Mouse (Mus musculus) spleen, adult 2 months (tissue): ENCODE data around the gene Lmf2. TPM values are rescaled to one million over a fixed set of nuclear protein-coding genes. Genes with fewer than 3 reads are reported as not detected.

Experiments
- DNase-seq, 2 experiments: peaks; one replicate each; pipeline versions ENCODE4 v3.0.0 to v3.0.0-alpha.2; 2012 to 2021; ENCODE audit warnings: low spot score in 2 of 2, low read depth in 1 of 2
- H3K27ac ChIP-seq: fragments of 200-500 bp; 2 replicates; pipeline ENCODE4 v1.5.1; 2012; ENCODE audit warnings: low read length, inconsistent platforms; ENCODE audit not compliant: insufficient read depth
- H3K27me3 ChIP-seq: fragments of 200-500 bp; 2 replicates; pipeline ENCODE4 v1.6.1; 2012; ENCODE audit warnings: mild to moderate bottlenecking, moderate library complexity, low read length, inconsistent platforms; ENCODE audit not compliant: control insufficient read depth, insufficient read depth
- H3K36me3 ChIP-seq: fragments of 200-500 bp; 2 replicates; pipeline ENCODE4 v1.6.1; 2012; ENCODE audit warnings: mild to moderate bottlenecking, low read length, inconsistent platforms; ENCODE audit not compliant: control insufficient read depth, insufficient read depth
- H3K4me1 ChIP-seq: fragments of 200-500 bp; 2 replicates; pipeline ENCODE4 v1.6.1; 2011; ENCODE audit warnings: inconsistent platforms; ENCODE audit not compliant: control insufficient read depth, insufficient read depth, insufficient read length
- H3K4me3 ChIP-seq: fragments of 200-500 bp; 2 replicates; pipeline ENCODE4 v1.5.1; 2011; ENCODE audit warnings: mild to moderate bottlenecking, inconsistent platforms; ENCODE audit not compliant: insufficient read depth, insufficient read length; ENCODE audit errors: extremely low read depth
- CTCF ChIP-seq: fragments of 200-500 bp; IDR thresholded peaks from 2 replicates; pipeline ENCODE4 v1.5.1; 2011; ENCODE audit warnings: mild to moderate bottlenecking, inconsistent platforms; ENCODE audit not compliant: insufficient read depth, insufficient read length, insufficient replicate concordance; ENCODE audit errors: extremely low read depth
- POLR2A ChIP-seq: fragments of 200-500 bp; IDR thresholded peaks from 2 replicates; pipeline ENCODE4 v1.6.1; 2011; ENCODE audit warnings: low read depth, low read length, inconsistent platforms
- WGBS: fragments of 180-500 bp; shearing (Covaris S2); methylation state at CpG from one replicate; pipeline ENCODE4 v1.1.7; 2018; 5-methylcytosine and 5-hydroxymethylcytosine counted together
- polyA plus RNA-seq: library from polyadenylated mRNA; depleted of rRNA; stranded (reverse); fragments of >200 nt; gene quantifications from 2 replicates; pipeline ENCODE4 v1.2.3, GENCODE M21; 2012

Gene Lmf2
- polyA plus RNA-seq, 1 experiment = 51.5 TPM

GRCm38 (mm10) chr15:89376957-89377356 is 21.5 kb upstream of the Lmf2 start, which contains the start of gene Tymp:
TSS of gene Tymp (minus strand) at chr15:89377039.
- Histone ChIP-seq H3K4me3 (no peak within 1 kb of the TSS), H3K27me3 (peaks cover 9% of the 10 kb centered on the region), H3K4me1 (peaks cover 11% of the 10 kb centered on the region), H3K36me3 (peaks cover 6% of the 10 kb centered on the region), H3K27ac (no peak within 1 kb of the TSS)
- TF ChIP-seq POLR2A = no peak
- no peak for TF ChIP-seq CTCF
- DNase-seq = no peak
- WGBS = 84% methylated on average over 16 of the region's 16 CpGs

GRCm38 (mm10) chr15:89376040-89376439 is 20.6 kb upstream of the Lmf2 start:
- Histone ChIP-seq H3K4me3 (no peak overlapping the region), H3K27me3 (peaks cover 9% of the 10 kb centered on the region), H3K4me1 (peaks cover 11% of the 10 kb centered on the region), H3K36me3 (peaks cover 14% of the 10 kb centered on the region), H3K27ac (no peak overlapping the region)
- 87% methylated on average over 7 of the region's 7 CpGs for whole genome bisulfite sequencing
- DNase-seq = no peak
- TF ChIP-seq CTCF (no peak), POLR2A (no peak)

GRCm38 (mm10) chr15:89374801-89375534 is 19.5 kb upstream of the Lmf2 start:
- Histone ChIP-seq H3K27ac (no peak overlapping the region), H3K4me1 (peaks cover 11% of the 10 kb centered on the region), H3K4me3 (no peak overlapping the region), H3K36me3 (peaks cover 24% of the 10 kb centered on the region), H3K27me3 (peaks cover 9% of the 10 kb centered on the region)
- WGBS = 94% methylated on average over 17 of the region's 17 CpGs
- no peak for DNase-seq
- TF ChIP-seq CTCF = no peak
- TF ChIP-seq POLR2A = no peak

- Histone ChIP-seq H3K27me3 (peaks cover 9% of the 10 kb centered on the region), H3K4me1 (peaks cover 11% of the 10 kb centered on the region), H3K27ac (no peak overlapping the region), H3K4me3 (peak overlapping the region; percentile 73; the same call in 1 of the 2 replicates), H3K36me3 (peaks cover 30% of the 10 kb centered on the region)
- TF ChIP-seq CTCF (no peak), POLR2A (no peak)
- DNase-seq = no peak
- WGBS = 72% methylated on average over 9 of the region's 9 CpGs
Observed at GRCm38 (mm10) chr15:89374340-89374739, 18.9 kb upstream of the Lmf2 start.

- under 1% methylated on average over 42 of the region's 42 CpGs for WGBS
- H3K4me1 ChIP-seq = peaks cover 9% of the 10 kb centered on the region; the same call in 1 of the 2 replicates
- peak; percentile 71 to 89 for DNase-seq
- peaks cover 33% of the 10 kb centered on the region for H3K36me3 ChIP-seq
- peak within 1 kb of the TSS; percentile 96 for H3K27ac ChIP-seq
- H3K27me3 ChIP-seq = peaks cover 6% of the 10 kb centered on the region
- TF ChIP-seq CTCF (peak; percentile 84), POLR2A (peak; percentile 60; the same call in 1 of the 2 replicates)
- peak within 1 kb of the TSS; percentile 73 for H3K4me3 ChIP-seq
Observed at GRCm38 (mm10) chr15:89373762-89374248, 18.3 kb upstream of the Lmf2 start, which contains the start of gene Sco2. TSS of gene Sco2 (minus strand) at chr15:89373846.

- H3K27me3 ChIP-seq = peaks cover under 1% of the 10 kb centered on the region; the same call in 1 of the 2 replicates
- peak; percentile 78 to 84 for DNase-seq
- H3K36me3 ChIP-seq = peaks cover 37% of the 10 kb centered on the region
- H3K27ac ChIP-seq = peak overlapping the region; percentile 96
- WGBS = 2% methylated on average over 35 of the region's 35 CpGs
- H3K4me3 ChIP-seq = peak overlapping the region; percentile 73
- peaks cover 8% of the 10 kb centered on the region; the same call in 1 of the 2 replicates for H3K4me1 ChIP-seq
- TF ChIP-seq POLR2A (no peak), CTCF (peak; percentile 72)
Observed at GRCm38 (mm10) chr15:89373027-89373761, 17.7 kb upstream of the Lmf2 start.
